Mouse (Mus musculus): ENCODE results near the gene Lman2l. TPM values are rescaled to one million over a fixed set of nuclear protein-coding genes. Genes with fewer than 3 reads are reported as not detected.
A peak's percentile ranks its signal among the peaks of the same experiment; 100 is the strongest.

Gene Lman2l
- total and polyA plus RNA-seq, 3 experiments: 7.0 to 19.7 TPM; not detected in 1

DNA sequence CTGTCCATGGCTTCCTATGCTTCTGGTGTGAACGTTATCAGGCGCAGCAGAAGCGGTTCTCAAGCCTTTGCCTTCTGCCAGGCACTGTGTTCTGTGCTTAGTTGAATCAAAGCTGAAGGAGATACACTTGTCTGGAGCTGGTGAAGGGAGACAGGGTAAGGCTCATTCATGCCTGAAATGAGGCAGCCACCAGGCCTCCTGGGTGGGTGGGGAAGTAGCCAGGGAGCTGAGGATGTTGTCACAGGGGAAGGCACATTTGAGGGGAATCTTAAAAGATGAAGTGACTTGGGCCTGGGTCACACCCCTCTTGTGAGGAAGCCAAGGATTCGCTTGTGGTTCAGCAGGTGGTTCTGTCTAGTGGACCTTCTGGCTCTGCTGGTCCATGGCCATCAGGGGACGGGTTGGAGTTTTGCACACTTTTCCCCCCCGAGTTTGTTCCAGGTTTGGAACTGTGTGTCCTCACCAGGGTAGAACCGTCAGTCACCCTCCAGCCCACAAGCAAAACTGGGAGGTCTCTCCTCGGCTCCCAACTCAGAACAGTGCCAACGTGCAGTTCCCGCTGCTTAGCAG lies 28.2 kb upstream of the Lman2l start:
- no peaks in the 10 kb centered on the region for H3K27me3 ChIP-seq (ENCODE audit: control insufficient read depth in 1 of 2, insufficient read depth in 2 of 2, low read length in 2 of 2)
- H3K9me3 ChIP-seq (replicated peaks; ENCODE audit: insufficient read depth, low read length): no peaks in the 10 kb centered on the region
- H3K79me2 ChIP-seq (ENCODE audit: control insufficient read depth, insufficient read depth, low read length, poor library complexity): peaks cover 16% of the 10 kb centered on the region
- peaks cover 5 to 44% of the 10 kb centered on the region in 2 experiments for H3K4me1 ChIP-seq (ENCODE audit: control insufficient read depth in 1 of 2, insufficient read depth in 2 of 2, low read length in 2 of 2)
- peak overlapping the region; percentile 78 to 84; a peak in 3 of 4 replicates for H3K4me3 ChIP-seq (ENCODE audit: control insufficient read depth in 1 of 2, insufficient read depth in 1 of 2, low read depth in 2 of 2, low read length in 2 of 2)
- DNase-seq (ENCODE audit: low read depth, low spot score): peak; percentile 56
- no peak for TF ChIP-seq ZC3H11A (IDR thresholded peaks at IDR 0.05; ENCODE audit: low read depth, low read length)
- no peak for TF ChIP-seq GABPA (IDR thresholded peaks at IDR 0.05; ENCODE audit: low read depth, low read length)
- TF ChIP-seq MAFK (IDR thresholded peaks at IDR 0.05; ENCODE audit: borderline replicate concordance, low read depth, low read length): no peak
- no peak for TF ChIP-seq ZKSCAN1 (IDR thresholded peaks at IDR 0.05; ENCODE audit: low read depth, low read length)
- no peak for TF ChIP-seq MAZ (IDR thresholded peaks at IDR 0.05; ENCODE audit: low read depth, low read length)
- no peak for TF ChIP-seq SIN3A (IDR thresholded peaks at IDR 0.05; ENCODE audit: low read length)
- no peak for TF ChIP-seq HCFC1 (IDR thresholded peaks at IDR 0.05; ENCODE audit: low read depth, low read length)
- no peak for TF ChIP-seq CTCF (IDR thresholded peaks at IDR 0.05 in 2 of 3, conservative IDR thresholded peaks at IDR 0.05 in 1 of 3; ENCODE audit: control insufficient read depth in 1 of 3, insufficient read depth in 1 of 3, low read depth in 2 of 3, low read length in 3 of 3, poor library complexity in 1 of 3, severe bottlenecking in 1 of 3)
- 0 out of 2 replicates have a peak, but pooled peaks have one; percentile 7 for TF ChIP-seq TCF12 (IDR thresholded peaks at IDR 0.05; ENCODE audit: low read depth, low read length)
- no peak for TF ChIP-seq MAX (IDR thresholded peaks at IDR 0.05; ENCODE audit: low read length)
- TF ChIP-seq NRF1 (IDR thresholded peaks at IDR 0.05; ENCODE audit: insufficient read depth, low read depth, low read length, poor library complexity, severe bottlenecking): no peak
- TF ChIP-seq MYB (IDR thresholded peaks at IDR 0.05; ENCODE audit: low read depth, low read length): no peak
- no peak for TF ChIP-seq USF2 (IDR thresholded peaks at IDR 0.05; ENCODE audit: borderline replicate concordance in 1 of 2, insufficient read depth in 1 of 2, low read depth in 1 of 2, low read length in 2 of 2)
- no peak for TF ChIP-seq RAD21 (IDR thresholded peaks at IDR 0.05; ENCODE audit: low read depth, low read length)
- TF ChIP-seq JUND (IDR thresholded peaks at IDR 0.05; ENCODE audit: low read depth, low read length): no peak
- no peak for TF ChIP-seq EP300 (IDR thresholded peaks at IDR 0.05; ENCODE audit: low read depth in 1 of 2, low read length in 2 of 2)
- TF ChIP-seq BHLHE40 (IDR thresholded peaks at IDR 0.05; ENCODE audit: borderline replicate concordance, low read depth, low read length): no peak
- TF ChIP-seq CHD2 (IDR thresholded peaks at IDR 0.05; ENCODE audit: low read length): no peak
- TF ChIP-seq MEF2A (IDR thresholded peaks at IDR 0.05; ENCODE audit: extremely low read depth, insufficient replicate concordance, low read depth, low read length, poor library complexity, severe bottlenecking): no peak
- no peak for TF ChIP-seq CHD1 (IDR thresholded peaks at IDR 0.05; ENCODE audit: low read depth, low read length)
- no peak for TF ChIP-seq POLR2A (IDR thresholded peaks at IDR 0.05; ENCODE audit: control insufficient read depth in 1 of 2, insufficient read depth in 1 of 2, low read depth in 1 of 2, low read length in 2 of 2, poor library complexity in 1 of 2)
- peak; percentile 22; the same call in 1 of the 2 replicates for TF ChIP-seq RCOR1 (IDR thresholded peaks at IDR 0.05; ENCODE audit: low read depth, low read length)
- TF ChIP-seq KAT2A (conservative IDR thresholded peaks at IDR 0.05; ENCODE audit: low read depth, low read length): no peak
- TF ChIP-seq ZMIZ1 (IDR thresholded peaks at IDR 0.05; ENCODE audit: low read depth, low read length): no peak
- 0 out of 2 replicates have a peak, but pooled peaks have one; percentile 9 for TF ChIP-seq GATA1 (IDR thresholded peaks at IDR 0.05; ENCODE audit: low read depth, low read length)
- no peak for TF ChIP-seq NELFE (IDR thresholded peaks at IDR 0.05; ENCODE audit: low read depth, low read length)
- TF ChIP-seq TAL1 (IDR thresholded peaks at IDR 0.05; ENCODE audit: low read length): peak; percentile 11; the same call in 1 of the 2 replicates
- H3K36me3 ChIP-seq (ENCODE audit: control insufficient read depth in 1 of 2, insufficient read depth in 2 of 2, low read length in 2 of 2): peaks cover 0 to 20% of the 10 kb centered on the region in 2 experiments; a peak in 2 of 4 replicates
- no peak overlapping the region for H3K27ac ChIP-seq (ENCODE audit: control insufficient read depth, low read depth, low read length)
- H3K9ac ChIP-seq (ENCODE audit: control insufficient read depth, low read depth, low read length, poor library complexity, severe bottlenecking): no peak overlapping the region
